Mouse (Mus musculus) myocyte (in vitro differentiated cells): Measurements from ENCODE around the gene Hsf2.

ENCODE experiments used
- MAX ChIP-seq: IDR thresholded peaks from one replicate; pipeline ENCODE4 v1.6.1; 2011; ENCODE audit warnings: low read depth, mild to moderate bottlenecking, control low read depth
- POLR2A ChIP-seq: IDR thresholded peaks from one replicate; pipeline ENCODE4 v1.6.1; 2011; ENCODE audit warnings: low read depth, mild to moderate bottlenecking, control low read depth, moderate library complexity; ENCODE audit not compliant: insufficient read length
- REST ChIP-seq: IDR thresholded peaks from one replicate; pipeline ENCODE4 v1.6.1; 2011; ENCODE audit warnings: mild to moderate bottlenecking, control low read depth, moderate library complexity; ENCODE audit not compliant: insufficient read depth, insufficient read length

- TF ChIP-seq POLR2A (no peak), MAX (no peak), REST (no peak)
Measured at GRCm38 (mm10) chr10:57477121-57477843, 8.9 kb upstream of the Hsf2 start.
